Mouse (Mus musculus): Measurements from ENCODE around the gene Tbx21.
A peak's percentile ranks its signal among the peaks of the same experiment; 100 is the strongest.

Gene Tbx21

DNA sequence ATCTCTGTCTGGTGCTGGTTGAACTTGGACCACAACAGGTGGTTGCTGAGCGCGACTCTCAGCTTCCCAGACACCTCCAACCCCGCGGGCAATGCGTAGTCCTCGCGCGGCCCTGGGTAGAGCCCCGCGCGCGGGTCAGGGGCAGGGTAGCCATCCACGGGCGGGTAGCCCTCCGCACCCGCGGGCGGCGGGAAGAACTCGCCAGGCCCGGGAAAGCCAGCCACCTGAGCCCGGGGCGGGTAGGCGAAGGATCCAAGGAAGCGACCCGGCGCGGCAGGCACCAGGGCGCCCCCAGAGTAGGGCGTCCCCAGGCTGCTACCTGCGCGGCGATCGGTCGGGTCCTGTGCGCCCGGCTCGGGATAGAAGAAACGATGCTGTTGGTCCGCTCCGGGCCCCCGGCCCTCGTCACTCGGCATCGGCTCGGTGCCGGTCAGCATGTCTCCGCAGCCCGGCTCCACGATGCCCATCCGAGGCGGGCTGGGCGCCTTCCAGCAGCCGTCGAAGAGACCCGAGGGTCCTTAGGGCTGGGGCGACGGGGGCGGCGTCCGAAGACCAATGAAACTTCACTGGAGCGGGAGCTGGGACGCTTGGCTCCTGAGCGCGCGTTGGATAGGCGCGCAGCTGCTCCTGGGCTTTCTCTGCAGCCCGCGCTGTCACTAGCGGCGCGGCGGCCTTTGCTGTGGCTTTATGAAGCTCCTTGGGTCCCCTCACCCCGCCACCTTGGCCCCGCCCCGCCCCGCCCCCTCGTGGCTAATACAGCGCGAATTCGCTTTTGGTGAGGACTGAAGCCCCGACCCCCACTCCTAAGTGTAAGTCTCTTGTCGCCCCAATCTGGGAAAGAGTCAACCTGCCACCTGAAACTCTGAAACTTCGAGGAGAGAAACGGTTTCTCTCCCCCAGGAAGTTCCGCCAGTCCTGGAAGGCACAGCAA, at the start of gene Tbx21:
Tbx21 (minus strand) TSS at position 661 of the 931 bp plus-strand sequence.
- no peak for DNase-seq (ENCODE audit: low spot score in 2 of 2)

DNA sequence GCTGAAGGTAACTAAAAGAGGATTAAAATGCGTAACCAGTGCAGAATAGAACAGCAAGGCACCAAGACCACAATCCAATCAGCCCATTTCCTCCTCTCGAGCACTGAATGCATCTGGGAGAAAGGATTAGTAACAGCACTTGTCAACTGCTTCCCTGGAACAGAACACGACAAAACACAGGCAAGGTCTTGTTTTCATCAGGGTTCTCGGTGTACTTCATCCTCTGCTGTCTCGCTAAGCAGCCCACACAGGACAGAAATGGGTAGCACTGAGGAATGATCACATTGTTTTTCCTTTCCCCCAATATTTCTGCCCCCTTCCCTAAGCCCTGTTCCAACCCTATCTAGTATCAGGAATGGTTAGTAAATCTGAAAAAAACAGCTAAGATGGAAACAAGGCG, 45.2 kb upstream of the Tbx21 start:
- no peak for DNase-seq (ENCODE audit: low spot score in 2 of 2)

- no peak for DNase-seq (ENCODE audit: low spot score in 2 of 2)
These were observed 41.9 kb upstream of the Tbx21 start for GRCm38 (mm10) chr11:97156999-97157398.

DNA sequence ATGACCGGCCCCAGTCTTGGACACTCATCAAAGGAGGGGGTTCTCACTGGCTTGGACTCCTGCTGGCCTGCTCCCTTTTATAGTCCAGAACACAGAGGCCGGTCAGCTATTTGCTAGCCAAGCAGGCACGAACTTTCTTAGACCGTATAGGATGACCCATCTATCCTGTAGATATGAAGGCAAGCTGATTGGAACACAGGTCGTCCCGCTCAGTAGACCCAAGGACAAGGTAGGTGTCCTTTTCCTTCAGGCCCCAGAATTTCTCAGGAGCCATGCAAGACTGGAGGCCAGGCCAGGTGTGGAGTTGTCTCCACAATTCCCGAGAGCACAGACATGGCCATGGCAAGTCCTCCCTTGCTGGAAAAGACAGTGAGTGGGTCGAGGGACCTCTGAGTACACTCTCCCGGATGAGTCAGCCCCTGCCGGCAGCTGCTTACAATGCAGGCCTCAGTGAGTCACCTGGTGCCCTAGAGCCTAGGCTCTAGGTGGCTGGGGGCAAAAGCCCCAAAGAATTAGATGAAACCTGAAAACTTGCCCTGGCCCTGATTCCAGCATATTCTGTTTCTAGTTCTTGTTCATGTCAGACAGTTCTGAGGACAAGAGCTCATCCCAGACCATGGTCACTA, 37.6 kb upstream of the Tbx21 start:
- no peak for DNase-seq (ENCODE audit: low spot score in 2 of 2)

DNA sequence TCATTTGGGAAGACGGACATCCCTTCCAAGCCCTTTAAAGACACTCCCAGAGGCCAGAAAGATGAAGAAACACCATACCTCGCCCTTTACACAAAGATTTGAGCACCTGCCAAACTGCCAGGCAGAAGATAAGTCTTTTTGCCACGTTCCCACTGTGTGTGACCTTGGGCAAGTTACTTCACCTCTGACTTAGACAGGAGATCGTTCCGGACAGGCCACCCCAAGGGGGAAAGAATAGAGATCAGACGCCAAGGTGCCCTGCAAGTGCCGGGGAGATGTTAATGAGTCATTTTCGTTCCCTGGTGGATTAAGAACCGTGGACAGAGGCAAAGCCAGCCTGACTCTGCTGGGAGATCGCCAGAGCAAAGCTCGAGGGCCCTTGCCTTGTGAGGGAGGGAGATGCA, 36.9 kb upstream of the Tbx21 start:
- DNase-seq (ENCODE audit: low spot score in 2 of 2): peak in 1 of 2 experiments; percentile 33

DNA sequence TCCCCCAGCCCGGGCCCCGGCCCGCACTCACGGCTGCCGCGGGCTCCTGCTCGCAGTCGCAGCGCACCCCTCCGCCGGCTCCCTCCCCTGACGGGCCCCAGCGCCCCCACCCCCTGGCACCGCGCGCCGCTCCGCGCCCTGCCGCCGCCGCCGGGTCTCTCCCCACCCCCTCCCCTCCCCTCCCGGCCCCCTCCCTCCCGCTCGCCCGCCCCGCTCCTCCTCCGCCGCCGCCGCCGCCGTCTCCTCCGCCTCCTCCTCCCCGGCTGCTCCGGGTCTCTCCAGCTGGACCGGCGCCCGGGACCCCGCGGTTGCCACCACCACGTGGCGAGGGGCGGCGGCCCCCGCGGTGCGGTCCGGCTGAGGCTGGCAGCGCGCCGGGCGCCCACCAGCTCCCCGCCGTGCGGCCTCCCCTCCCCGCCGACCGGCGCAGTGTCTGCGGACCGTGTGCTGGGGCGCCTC, 36.2 kb upstream of the Tbx21 start, which contains the start of gene Tbkbp1:
Tbkbp1 (minus strand) TSS at position 153 of the 459 bp plus-strand sequence.
- peak in 1 of 2 experiments; percentile 69 for DNase-seq (ENCODE audit: low spot score in 2 of 2)

- DNase-seq (ENCODE audit: low spot score in 2 of 2): peak; percentile 58 to 80
These were observed 35.5 kb upstream of the Tbx21 start for GRCm38 (mm10) chr11:97150411-97151330.

GRCm38 (mm10) chr11:97149995-97150410, 34.9 kb upstream of the Tbx21 start:
- DNase-seq (ENCODE audit: low spot score in 2 of 2): peak in 1 of 2 experiments; percentile 57

- no peak for DNase-seq (ENCODE audit: low spot score in 2 of 2)
These were observed 33.9 kb upstream of the Tbx21 start for GRCm38 (mm10) chr11:97149026-97149425.

DNA sequence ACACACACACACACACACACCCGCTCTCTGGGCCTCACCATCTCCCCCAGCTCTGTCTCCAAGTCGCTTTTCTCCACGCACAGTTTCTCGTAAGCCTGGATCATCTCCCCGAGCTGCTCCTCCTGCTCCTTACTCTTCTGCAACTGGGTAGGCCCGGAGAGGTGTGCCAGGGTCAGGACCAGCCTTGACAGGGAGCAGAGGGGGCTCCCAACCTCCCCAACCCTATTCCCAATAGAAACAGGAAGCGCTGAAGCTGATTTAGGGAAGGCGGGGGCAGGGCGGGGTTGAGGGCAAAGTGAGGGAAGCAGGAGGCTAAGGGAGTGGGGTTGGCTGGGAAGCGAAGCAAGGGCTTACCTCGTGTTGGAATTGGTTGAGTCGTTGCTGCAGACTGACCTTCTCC, 33.5 kb upstream of the Tbx21 start:
- no peak for DNase-seq (ENCODE audit: low spot score in 2 of 2)

DNA sequence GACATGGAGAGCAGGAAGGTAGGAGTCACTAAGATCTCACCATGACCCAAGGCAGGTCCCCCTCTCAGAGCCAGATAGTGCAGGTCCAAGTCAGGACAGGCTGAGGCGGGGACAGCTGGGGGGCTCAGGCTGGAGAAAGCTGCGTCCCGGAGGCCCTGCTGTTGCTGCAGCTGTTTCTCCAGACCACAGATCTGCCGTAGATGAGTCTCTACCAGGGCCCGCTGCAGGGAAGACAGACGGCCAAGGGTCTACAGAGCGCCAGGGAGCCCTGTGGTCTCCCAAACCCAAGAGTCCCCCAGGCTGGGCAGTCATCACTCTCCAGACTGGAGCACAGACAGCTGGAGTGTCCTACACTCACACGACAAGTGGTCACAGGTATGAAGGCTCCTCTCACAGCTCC, 32.2 kb upstream of the Tbx21 start:
- no peak for DNase-seq (ENCODE audit: low spot score in 2 of 2)

DNA sequence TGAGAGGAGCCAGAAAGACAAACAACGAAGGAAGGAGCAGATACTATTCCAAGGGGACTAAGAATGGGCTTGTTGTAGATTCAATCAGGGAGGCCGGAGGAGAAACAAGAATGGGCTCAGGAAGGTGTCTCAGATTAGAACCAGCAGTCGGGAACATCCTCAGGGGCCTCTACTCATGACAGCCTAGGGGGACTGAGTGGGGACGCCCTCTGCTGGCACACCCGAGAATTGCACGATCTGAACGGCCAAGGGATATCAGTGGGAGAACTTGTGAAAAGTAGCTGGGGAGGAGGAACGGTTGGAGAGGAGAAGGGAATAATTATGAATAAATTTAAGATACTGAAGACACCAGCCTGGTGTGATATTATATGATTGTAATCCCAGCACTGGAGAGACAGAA, 31.6 kb upstream of the Tbx21 start:
- peak; percentile 84 to 86 for DNase-seq (ENCODE audit: low spot score in 2 of 2)

GRCm38 (mm10) chr11:97145951-97146350, 30.8 kb upstream of the Tbx21 start:
- no peak for DNase-seq (ENCODE audit: low spot score in 2 of 2)

DNA sequence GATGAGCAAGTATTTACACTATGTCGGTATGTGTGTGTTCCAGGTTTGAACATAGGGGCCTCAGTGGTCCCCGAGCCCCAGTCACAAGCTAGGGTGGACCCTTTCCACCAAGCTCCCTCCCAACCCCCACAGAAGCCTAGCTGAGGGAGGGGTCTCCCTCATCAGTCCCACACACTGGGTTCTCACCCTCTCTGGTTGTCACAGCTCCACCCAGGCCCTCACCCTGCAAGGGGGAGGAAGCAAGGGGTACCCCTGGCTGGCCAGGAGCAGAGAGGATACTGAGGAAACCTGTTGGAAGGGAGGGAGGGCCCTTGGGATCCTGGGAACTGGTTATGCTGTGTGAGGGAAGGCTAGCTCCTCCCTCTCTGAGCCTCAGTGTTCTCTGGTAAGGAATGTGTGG, 30.2 kb upstream of the Tbx21 start:
- DNase-seq (ENCODE audit: low spot score in 2 of 2): no peak

DNA sequence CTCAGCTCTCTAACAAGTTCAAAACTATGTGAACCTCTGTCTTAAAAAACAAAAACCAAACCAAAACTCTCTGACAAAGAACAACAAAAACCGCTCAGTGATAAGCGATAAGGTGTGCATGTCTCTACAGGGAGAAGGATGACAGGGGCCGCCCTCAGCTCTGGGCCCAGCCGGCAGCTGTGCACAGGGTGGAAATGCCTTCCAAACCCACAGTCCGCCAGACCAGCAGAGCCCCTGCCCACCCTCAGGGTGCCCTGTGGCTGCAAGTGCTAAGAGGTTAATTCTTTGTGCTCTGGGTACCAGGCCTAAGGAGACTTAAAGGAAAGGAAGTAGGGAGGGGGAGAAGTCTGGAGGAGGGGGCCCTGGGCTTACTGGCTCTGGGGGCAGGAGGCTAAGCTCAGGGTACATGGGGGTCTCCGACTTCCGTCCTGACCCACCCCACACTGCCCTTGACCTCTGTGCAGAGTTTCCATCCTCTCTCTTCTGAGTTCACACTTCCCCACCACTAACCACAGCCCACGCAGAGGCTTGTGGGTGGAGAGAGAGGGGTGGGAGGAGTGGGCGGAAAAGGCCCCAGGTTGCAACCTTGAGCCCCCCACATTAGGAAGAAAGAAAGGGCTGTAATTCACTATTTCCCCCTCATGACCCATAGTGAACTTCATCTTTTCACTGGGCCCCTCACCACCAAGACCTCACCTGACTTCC, 28.2 kb upstream of the Tbx21 start:
- no peak for DNase-seq (ENCODE audit: low spot score in 2 of 2)

DNA sequence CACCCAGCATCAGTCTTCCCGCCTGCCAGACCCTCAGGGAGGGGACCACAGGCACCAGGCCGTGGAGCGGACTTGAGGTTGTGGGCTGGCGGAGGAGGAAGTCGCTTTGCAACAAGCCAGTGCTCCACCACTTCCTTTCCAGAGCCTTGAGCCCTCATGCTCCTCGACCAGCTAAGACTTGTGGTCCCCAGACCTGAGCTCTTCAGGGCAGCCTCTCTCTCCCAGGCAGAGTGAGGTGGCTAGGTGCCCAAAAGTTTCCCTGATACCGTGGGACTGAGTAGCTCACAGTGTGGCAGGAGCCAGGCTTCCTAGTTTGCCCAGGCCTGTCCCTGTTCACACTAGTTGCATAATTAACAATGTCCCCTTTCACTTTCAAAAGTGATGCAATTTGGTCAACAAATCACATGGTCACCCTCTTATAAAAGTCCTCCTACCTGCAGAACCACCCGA, 27.1 kb upstream of the Tbx21 start:
- DNase-seq (ENCODE audit: low spot score in 2 of 2): no peak

GRCm38 (mm10) chr11:97140811-97141210, 25.7 kb upstream of the Tbx21 start:
- no peak for DNase-seq (ENCODE audit: low spot score in 2 of 2)

DNA sequence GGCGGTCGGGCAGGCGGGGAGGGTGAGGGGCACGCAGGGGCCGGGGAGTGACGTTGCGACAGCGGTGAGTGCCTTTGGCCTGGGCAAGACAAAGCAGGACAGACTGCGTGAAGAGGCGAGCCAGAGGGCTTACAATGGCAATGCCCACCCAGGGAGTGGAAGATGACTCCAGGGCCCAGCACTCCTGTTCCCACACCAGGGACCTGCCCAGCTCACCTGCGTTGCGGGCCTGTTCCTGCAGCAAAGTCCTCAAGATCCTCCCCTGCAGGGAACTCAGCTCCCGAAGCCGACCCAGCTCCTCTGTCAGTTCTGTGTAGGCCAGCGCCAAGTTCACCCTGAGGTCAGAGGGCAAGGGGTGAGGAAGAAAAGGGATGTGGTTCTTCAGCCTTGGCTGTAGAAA, 24.1 kb upstream of the Tbx21 start:
- no peak for DNase-seq (ENCODE audit: low spot score in 2 of 2)

- DNase-seq (ENCODE audit: low spot score in 2 of 2): peak; percentile 45 to 57
These were observed 23.6 kb upstream of the Tbx21 start for GRCm38 (mm10) chr11:97138554-97139226.

GRCm38 (mm10) chr11:97133270-97133669, 18.1 kb upstream of the Tbx21 start:
- no peak for DNase-seq (ENCODE audit: low spot score in 2 of 2)

Measured in cerebellum, postnatal 4 days (tissue).